Mouse (Mus musculus): Measurements from ENCODE around the gene Fmnl1. TPM values are rescaled to one million over a fixed set of nuclear protein-coding genes. Genes with fewer than 3 reads are reported as not detected.
A peak's percentile ranks its signal among the peaks of the same experiment; 100 is the strongest.

The Fmnl1 gene
- polyA plus RNA-seq (2014; fragmentation: Nextera tagmentation; extraction: Ambion mirVana) = 3.1 and 3.6 TPM in 2 replicates

DNA sequence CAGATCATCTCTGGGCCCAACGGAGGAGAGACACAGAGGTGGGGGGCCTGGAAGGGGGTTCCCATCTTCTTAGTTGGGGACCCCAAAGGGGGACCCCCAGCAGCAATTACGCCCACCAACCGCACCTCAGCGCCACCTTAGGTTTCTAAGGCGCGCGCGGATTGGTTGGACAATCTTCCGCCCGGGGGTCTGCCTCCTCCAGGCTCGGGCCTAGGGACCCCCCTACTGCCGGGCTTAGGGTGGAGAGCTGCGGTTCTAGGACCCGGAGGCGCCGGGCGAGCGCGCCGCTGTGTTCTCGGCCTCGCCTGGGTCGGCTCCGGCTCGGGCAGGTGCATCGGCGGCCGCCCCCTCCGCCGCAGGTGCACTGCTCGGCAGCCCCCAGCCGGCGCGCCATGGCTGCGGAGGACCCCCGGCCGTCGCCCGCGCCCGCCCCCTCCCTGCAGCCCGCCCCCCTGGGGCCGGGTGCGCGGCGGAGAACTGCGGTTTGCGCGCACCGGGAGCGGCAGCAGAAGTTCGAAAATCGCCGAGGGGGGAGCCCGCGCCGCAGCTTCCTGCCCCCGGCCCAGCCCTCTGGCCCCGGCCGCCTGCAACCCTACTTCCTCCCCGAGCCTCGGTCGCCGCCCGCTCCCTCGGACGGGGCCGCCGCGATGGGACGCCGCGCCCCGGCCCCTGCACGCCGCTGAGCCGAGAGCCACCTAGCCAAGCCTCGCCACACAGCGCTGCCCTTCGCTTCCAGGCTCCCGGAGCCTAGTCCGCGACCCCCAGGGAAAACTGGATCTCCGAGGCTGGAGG lies at the start of gene Fmnl1:
Gene Fmnl1 (plus strand): TSS at position 614 of the 792 bp plus-strand sequence.
- H3K9ac ChIP-seq (ENCODE audit: low read length) = peak within 1 kb of the TSS; percentile 42
- H3K9me3 ChIP-seq (ENCODE audit: control insufficient read depth, low read length) = no peaks in the 10 kb centered on the region
- no peaks in the 10 kb centered on the region for H3K36me3 ChIP-seq (ENCODE audit: control insufficient read depth, insufficient read depth, low read length)
- ATAC-seq (replicated peaks; ENCODE audit: low FRiP score, low TSS enrichment, low read depth) = peak; percentile 58; the same call in 1 of the 2 replicates
- peak within 1 kb of the TSS; percentile 95 for H3K4me2 ChIP-seq (ENCODE audit: low read length)
- peak within 1 kb of the TSS; percentile 49 for H3K4me3 ChIP-seq (ENCODE audit: low read depth, low read length)
- 2% methylated on average over 61 of the region's 84 CpGs for WGBS
- H3K27ac ChIP-seq (ENCODE audit: low read depth) = no peak within 1 kb of the TSS
- peaks cover 41% of the 10 kb centered on the region for H3K27me3 ChIP-seq (replicated peaks; ENCODE audit: control insufficient read depth, insufficient read depth, low read length)
- no peaks in the 10 kb centered on the region; the same call in 1 of the 2 replicates for H3K4me1 ChIP-seq (replicated peaks; ENCODE audit: control insufficient read depth, insufficient read depth, low read length)
- DNase-seq (ENCODE audit: low spot score) = peak; percentile 68

- H3K4me3 ChIP-seq (ENCODE audit: low read depth, low read length) = peak within 1 kb of the TSS; percentile 69
- peak; percentile 86 for DNase-seq (ENCODE audit: low spot score)
- no peaks in the 10 kb centered on the region for H3K36me3 ChIP-seq (ENCODE audit: control insufficient read depth, insufficient read depth, low read length)
- H3K4me2 ChIP-seq (ENCODE audit: low read length) = peak within 1 kb of the TSS; percentile 76
- peaks cover 23% of the 10 kb centered on the region for H3K4me1 ChIP-seq (replicated peaks; ENCODE audit: control insufficient read depth, insufficient read depth, low read length)
- ATAC-seq (replicated peaks; ENCODE audit: low FRiP score, low TSS enrichment, low read depth) = peak; percentile 45
- peak within 1 kb of the TSS; percentile 100 for H3K9ac ChIP-seq (ENCODE audit: low read length)
- H3K27ac ChIP-seq (ENCODE audit: low read depth) = peak within 1 kb of the TSS; percentile 96
- no peaks in the 10 kb centered on the region for H3K27me3 ChIP-seq (replicated peaks; ENCODE audit: control insufficient read depth, insufficient read depth, low read length)
- under 1% methylated on average over 39 of the region's 39 CpGs for WGBS
- H3K9me3 ChIP-seq (ENCODE audit: control insufficient read depth, low read length) = no peaks in the 10 kb centered on the region
Observed at GRCm38 (mm10) chr11:103131701-103132575, 39.0 kb upstream of the Fmnl1 start, which contains the start of gene Hexim2. TSS of gene Hexim2 (plus strand) at chr11:103132429.

- Histone ChIP-seq H3K4me1 (replicated peaks; ENCODE audit: control insufficient read depth, insufficient read depth, low read length) (peaks cover 23% of the 10 kb centered on the region), H3K4me3 (ENCODE audit: low read depth, low read length) (peak overlapping the region; percentile 69), H3K36me3 (ENCODE audit: control insufficient read depth, insufficient read depth, low read length) (no peaks in the 10 kb centered on the region), H3K9me3 (ENCODE audit: control insufficient read depth, low read length) (no peaks in the 10 kb centered on the region), H3K9ac (ENCODE audit: low read length) (peak overlapping the region; percentile 100), H3K4me2 (ENCODE audit: low read length) (peak overlapping the region; percentile 76), H3K27ac (ENCODE audit: low read depth) (peak overlapping the region; percentile 96), H3K27me3 (replicated peaks; ENCODE audit: control insufficient read depth, insufficient read depth, low read length) (no peaks in the 10 kb centered on the region)
- DNase-seq (ENCODE audit: low spot score) = peak; percentile 100
- under 1% methylated on average over 58 of the region's 58 CpGs for WGBS
- peak; percentile 89 for ATAC-seq (replicated peaks; ENCODE audit: low FRiP score, low TSS enrichment, low read depth)
Observed at GRCm38 (mm10) chr11:103132576-103133455, 38.1 kb upstream of the Fmnl1 start.

GRCm38 (mm10) chr11:103133456-103134185 lies 37.3 kb upstream of the Fmnl1 start:
- DNase-seq (ENCODE audit: low spot score) = peak; percentile 61
- Histone ChIP-seq H3K4me2 (ENCODE audit: low read length) (peak overlapping the region; percentile 51), H3K4me3 (ENCODE audit: low read depth, low read length) (peak overlapping the region; percentile 69), H3K9me3 (ENCODE audit: control insufficient read depth, low read length) (no peaks in the 10 kb centered on the region), H3K27ac (ENCODE audit: low read depth) (peak overlapping the region; percentile 66), H3K36me3 (ENCODE audit: control insufficient read depth, insufficient read depth, low read length) (peaks cover 4% of the 10 kb centered on the region), H3K9ac (ENCODE audit: low read length) (peak overlapping the region; percentile 39; the same call in 1 of the 2 replicates), H3K27me3 (replicated peaks; ENCODE audit: control insufficient read depth, insufficient read depth, low read length) (no peaks in the 10 kb centered on the region), H3K4me1 (replicated peaks; ENCODE audit: control insufficient read depth, insufficient read depth, low read length) (peaks cover 23% of the 10 kb centered on the region)
- 55% methylated on average over 6 of the region's 6 CpGs for WGBS
- ATAC-seq (replicated peaks; ENCODE audit: low FRiP score, low TSS enrichment, low read depth) = no peak; the same call in 1 of the 2 replicates

DNA sequence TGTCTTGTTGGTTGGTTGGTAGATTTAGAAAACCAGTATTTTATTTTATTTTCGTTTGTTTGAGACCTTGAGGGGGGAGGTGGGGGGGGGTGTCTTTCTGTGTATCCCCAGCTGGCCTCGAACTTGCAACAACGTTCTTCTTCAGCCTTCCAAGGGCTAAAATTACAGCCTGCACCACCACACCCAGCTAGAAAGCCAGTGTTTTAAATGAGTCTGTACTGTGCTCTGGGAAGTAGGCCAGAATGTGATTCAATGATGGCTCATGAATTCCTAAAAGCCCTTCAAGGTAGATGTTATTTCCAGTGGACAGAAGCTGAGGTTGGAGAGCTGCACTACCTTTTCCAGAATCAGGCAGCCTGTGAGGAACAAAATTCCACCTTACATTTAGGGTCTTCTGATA lies 36.7 kb upstream of the Fmnl1 start:
- no peak overlapping the region for H3K9ac ChIP-seq (ENCODE audit: low read length)
- no peaks in the 10 kb centered on the region for H3K27me3 ChIP-seq (replicated peaks; ENCODE audit: control insufficient read depth, insufficient read depth, low read length)
- H3K4me1 ChIP-seq (replicated peaks; ENCODE audit: control insufficient read depth, insufficient read depth, low read length) = peaks cover 23% of the 10 kb centered on the region
- H3K4me2 ChIP-seq (ENCODE audit: low read length) = peak overlapping the region; percentile 51; the same call in 1 of the 2 replicates
- no peak overlapping the region for H3K27ac ChIP-seq (ENCODE audit: low read depth)
- ATAC-seq (replicated peaks; ENCODE audit: low FRiP score, low TSS enrichment, low read depth) (no peak), DNase-seq (ENCODE audit: low spot score) (no peak)
- 75% methylated on average over 3 of the region's 3 CpGs for WGBS
- peaks cover 9% of the 10 kb centered on the region for H3K36me3 ChIP-seq (ENCODE audit: control insufficient read depth, insufficient read depth, low read length)
- no peak overlapping the region for H3K4me3 ChIP-seq (ENCODE audit: low read depth, low read length)
- H3K9me3 ChIP-seq (ENCODE audit: control insufficient read depth, low read length) = no peaks in the 10 kb centered on the region

DNA sequence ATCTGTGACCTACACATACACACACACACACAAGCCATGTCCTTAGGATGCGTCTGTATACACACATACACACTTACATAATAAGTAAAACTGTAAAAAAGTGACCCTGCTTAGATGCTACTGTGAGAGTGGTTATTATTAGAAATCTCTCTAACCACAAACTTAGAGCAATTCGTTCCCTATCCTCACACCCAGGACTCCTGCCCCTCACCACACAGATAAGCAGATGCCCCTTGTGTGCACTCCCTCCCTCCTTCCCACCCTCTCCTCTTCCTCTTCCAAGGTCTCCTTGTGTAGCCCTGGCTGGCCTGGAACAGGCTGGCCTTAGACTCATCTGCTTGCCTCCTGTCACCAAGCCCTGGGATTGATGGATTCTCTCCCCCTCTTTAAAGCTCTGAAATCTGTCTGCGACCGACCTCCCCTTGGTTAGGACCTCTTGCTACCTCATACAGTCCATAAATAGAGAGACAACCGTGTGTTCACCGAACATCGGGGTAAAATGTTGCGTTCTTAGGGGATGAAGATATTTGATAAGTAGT lies 34.8 kb upstream of the Fmnl1 start:
- Histone ChIP-seq H3K4me1 (replicated peaks; ENCODE audit: control insufficient read depth, insufficient read depth, low read length) (peaks cover 24% of the 10 kb centered on the region), H3K36me3 (ENCODE audit: control insufficient read depth, insufficient read depth, low read length) (peaks cover 9% of the 10 kb centered on the region), H3K27me3 (replicated peaks; ENCODE audit: control insufficient read depth, insufficient read depth, low read length) (no peaks in the 10 kb centered on the region), H3K4me2 (ENCODE audit: low read length) (no peak overlapping the region), H3K9me3 (ENCODE audit: control insufficient read depth, low read length) (no peaks in the 10 kb centered on the region), H3K27ac (ENCODE audit: low read depth) (no peak overlapping the region), H3K9ac (ENCODE audit: low read length) (no peak overlapping the region), H3K4me3 (ENCODE audit: low read depth, low read length) (no peak overlapping the region)
- DNase-seq (ENCODE audit: low spot score) (no peak), ATAC-seq (replicated peaks; ENCODE audit: low FRiP score, low TSS enrichment, low read depth) (no peak)
- 76% methylated on average over 8 of the region's 8 CpGs for WGBS

- peaks cover 9% of the 10 kb centered on the region for H3K36me3 ChIP-seq (ENCODE audit: control insufficient read depth, insufficient read depth, low read length)
- no peaks in the 10 kb centered on the region for H3K27me3 ChIP-seq (replicated peaks; ENCODE audit: control insufficient read depth, insufficient read depth, low read length)
- no peaks in the 10 kb centered on the region for H3K9me3 ChIP-seq (ENCODE audit: control insufficient read depth, low read length)
- H3K4me1 ChIP-seq (replicated peaks; ENCODE audit: control insufficient read depth, insufficient read depth, low read length) = peaks cover 37% of the 10 kb centered on the region
- H3K9ac ChIP-seq (ENCODE audit: low read length) = no peak overlapping the region
- DNase-seq (ENCODE audit: low spot score) (no peak), ATAC-seq (replicated peaks; ENCODE audit: low FRiP score, low TSS enrichment, low read depth) (no peak)
- H3K27ac ChIP-seq (ENCODE audit: low read depth) = peak overlapping the region; percentile 89; the same call in 1 of the 2 replicates
- no peak overlapping the region for H3K4me2 ChIP-seq (ENCODE audit: low read length)
- no peak overlapping the region for H3K4me3 ChIP-seq (ENCODE audit: low read depth, low read length)
- 78% methylated on average over 14 of the region's 14 CpGs for WGBS
Observed at GRCm38 (mm10) chr11:103139951-103140762, 30.8 kb upstream of the Fmnl1 start.

Data from intestine, embryonic 14.5 days (tissue).